Mouse (Mus musculus) stomach, postnatal 0 days (tissue): ENCODE measurements around the gene Slc43a3.

Experiments used
- CTCF ChIP-seq: IDR thresholded peaks from 2 replicates; pipeline ENCODE4 v1.5.1; 2016; ENCODE audit warnings: antibody characterized with exemption, low read depth, mild to moderate bottlenecking, moderate library complexity
- EP300 ChIP-seq: optimal IDR thresholded peaks from 2 replicates; pipeline ENCODE3; 2016; ENCODE audit warnings: antibody characterized with exemption

DNA sequence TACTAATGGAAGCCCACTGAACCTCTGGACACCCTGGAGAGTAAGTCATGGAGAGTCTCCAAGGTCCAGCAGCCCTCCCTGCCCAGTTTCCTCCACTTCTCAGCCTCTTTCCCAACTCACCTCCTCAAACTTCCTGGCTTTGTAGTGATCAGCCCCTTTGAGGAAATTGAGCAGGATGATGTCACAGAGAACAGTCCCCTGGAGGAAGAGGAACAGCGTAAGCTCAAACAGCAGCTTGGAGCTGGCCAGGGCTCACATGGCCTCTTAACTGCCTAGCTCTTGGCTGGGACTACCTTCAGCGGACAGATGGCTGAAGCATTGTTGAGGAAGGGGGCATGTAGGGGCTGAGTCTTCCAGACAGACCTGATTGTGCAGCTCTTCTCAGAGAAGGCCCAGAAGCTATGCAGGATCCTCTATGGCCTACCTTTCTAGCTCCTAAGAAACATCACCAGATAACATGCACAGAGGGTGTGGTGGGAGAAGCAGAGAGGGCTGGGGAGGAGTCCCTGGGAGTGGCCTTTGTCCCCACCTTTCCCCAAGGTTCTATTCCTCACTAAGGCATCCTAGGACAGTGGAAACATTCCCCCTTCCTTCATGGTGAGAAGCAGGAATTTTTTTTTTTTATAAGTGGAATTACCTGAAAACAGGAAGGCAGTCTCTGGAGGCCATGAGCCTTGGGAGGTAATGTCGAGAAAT is 63.3 kb downstream of the Slc43a3 start:
- TF ChIP-seq CTCF (no peak), EP300 (no peak)
